Mouse (Mus musculus): Measurements from ENCODE around the gene Dlg2.

DNA sequence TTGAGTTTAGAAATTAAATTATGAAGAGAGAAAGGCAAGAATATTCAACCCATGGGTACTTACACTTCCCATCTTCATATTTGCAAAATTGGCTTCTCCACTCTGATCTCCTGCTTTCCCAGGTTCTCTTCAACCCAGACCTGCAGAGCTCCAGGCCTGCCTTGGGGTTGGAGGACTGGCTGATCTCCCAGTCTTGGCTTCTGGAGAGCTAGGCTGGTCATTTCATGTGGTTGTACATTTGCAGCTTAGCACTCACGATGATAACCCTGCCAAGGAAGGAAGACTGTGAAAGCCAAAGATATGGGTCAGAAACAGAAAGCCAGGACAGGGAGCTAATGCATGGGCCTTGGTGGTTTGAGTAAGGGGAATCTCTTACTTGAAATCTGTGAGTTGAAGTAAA is 1176.6 kb downstream of the Dlg2 start:
- TF ChIP-seq CTCF (IDR thresholded peaks at IDR 0.05; ENCODE audit: borderline replicate concordance, insufficient read depth, low read depth, low read length) (no peak), POLR2A (IDR thresholded peaks at IDR 0.05; ENCODE audit: borderline replicate concordance, insufficient read depth, low read length) (no peak)
